Mouse (Mus musculus): ENCODE results near the gene Gm49403. TPM values are rescaled to one million over a fixed set of nuclear protein-coding genes. Genes with fewer than 3 reads are reported as not detected.
"Not testable (repeated sequence)": the region's sequence is repeated elsewhere in the genome, so short reads cannot be mapped to it uniquely, and the experiment has no call there.

The Gm49403 gene
- polyA plus RNA-seq, 1 experiment: not detected

- peak overlapping the region; percentile 44 for H3K27ac ChIP-seq (ENCODE audit: insufficient read depth, low read depth, low read length)
- H3K4me3 ChIP-seq (ENCODE audit: insufficient read depth, low read length): peak overlapping the region; percentile 7; the same call in 1 of the 2 replicates
- H3K4me1 ChIP-seq (ENCODE audit: control insufficient read depth, insufficient read depth, low read length): peaks cover 39% of the 10 kb centered on the region
- peak; percentile 28; the same call in 1 of the 2 replicates for TF ChIP-seq CTCF (IDR thresholded peaks at IDR 0.05; ENCODE audit: low read depth, low read length)
- no peak for TF ChIP-seq POLR2A (IDR thresholded peaks at IDR 0.05; ENCODE audit: borderline replicate concordance, low read depth, low read length)
These were observed 39.2 kb upstream of the Gm49403 start for GRCm38 (mm10) chr19:8844371-8845129.

GRCm38 (mm10) chr19:8848356-8848755 is 35.4 kb upstream of the Gm49403 start:
- TF ChIP-seq CTCF (IDR thresholded peaks at IDR 0.05; ENCODE audit: low read depth, low read length): no peak
- Histone ChIP-seq H3K4me3 (ENCODE audit: insufficient read depth, low read length) (no peak overlapping the region), H3K4me1 (ENCODE audit: control insufficient read depth, insufficient read depth, low read length) (peaks cover 24% of the 10 kb centered on the region), H3K27ac (ENCODE audit: insufficient read depth, low read depth, low read length) (no peak overlapping the region)

- no peak within 1 kb of the TSS for H3K27ac ChIP-seq (ENCODE audit: insufficient read depth, low read depth, low read length)
- TF ChIP-seq POLR2A (IDR thresholded peaks at IDR 0.05; ENCODE audit: borderline replicate concordance, low read depth, low read length): no peak
- TF ChIP-seq CTCF (IDR thresholded peaks at IDR 0.05; ENCODE audit: low read depth, low read length): no peak
- no peak within 1 kb of the TSS for H3K4me3 ChIP-seq (ENCODE audit: insufficient read depth, low read length)
- peaks cover 10% of the 10 kb centered on the region for H3K4me1 ChIP-seq (ENCODE audit: control insufficient read depth, insufficient read depth, low read length)
These were observed 33.3 kb upstream of the Gm49403 start, which contains the start of gene Lrrn4cl for GRCm38 (mm10) chr19:8850402-8850901. Gene Lrrn4cl (plus strand): TSS chr19:8850768.

GRCm38 (mm10) chr19:8851639-8852038 is 32.1 kb upstream of the Gm49403 start:
- no peak overlapping the region for H3K4me3 ChIP-seq (ENCODE audit: insufficient read depth, low read length)
- no peak for TF ChIP-seq POLR2A (IDR thresholded peaks at IDR 0.05; ENCODE audit: borderline replicate concordance, low read depth, low read length)
- TF ChIP-seq CTCF (IDR thresholded peaks at IDR 0.05; ENCODE audit: low read depth, low read length): no peak
- H3K27ac ChIP-seq (ENCODE audit: insufficient read depth, low read depth, low read length): no peak overlapping the region
- peaks cover 15% of the 10 kb centered on the region for H3K4me1 ChIP-seq (ENCODE audit: control insufficient read depth, insufficient read depth, low read length)

GRCm38 (mm10) chr19:8852236-8852928 is 31.3 kb upstream of the Gm49403 start:
- no peak overlapping the region for H3K27ac ChIP-seq (ENCODE audit: insufficient read depth, low read depth, low read length)
- H3K4me1 ChIP-seq (ENCODE audit: control insufficient read depth, insufficient read depth, low read length): peaks cover 15% of the 10 kb centered on the region
- no peak overlapping the region for H3K4me3 ChIP-seq (ENCODE audit: insufficient read depth, low read length)
- TF ChIP-seq POLR2A (IDR thresholded peaks at IDR 0.05; ENCODE audit: borderline replicate concordance, low read depth, low read length): no peak

GRCm38 (mm10) chr19:8853117-8853516 is 30.6 kb upstream of the Gm49403 start:
- peaks cover 15% of the 10 kb centered on the region for H3K4me1 ChIP-seq (ENCODE audit: control insufficient read depth, insufficient read depth, low read length)
- H3K27ac ChIP-seq (ENCODE audit: insufficient read depth, low read depth, low read length): no peak overlapping the region
- TF ChIP-seq CTCF (IDR thresholded peaks at IDR 0.05; ENCODE audit: low read depth, low read length) (no peak), POLR2A (IDR thresholded peaks at IDR 0.05; ENCODE audit: borderline replicate concordance, low read depth, low read length) (no peak)
- H3K4me3 ChIP-seq (ENCODE audit: insufficient read depth, low read length): no peak overlapping the region

- H3K4me1 ChIP-seq (ENCODE audit: control insufficient read depth, insufficient read depth, low read length): peaks cover 5% of the 10 kb centered on the region
These were observed 26.0 kb upstream of the Gm49403 start for GRCm38 (mm10) chr19:8857689-8858088.

GRCm38 (mm10) chr19:8859018-8859417 is 24.7 kb upstream of the Gm49403 start:
- H3K4me1 ChIP-seq (ENCODE audit: control insufficient read depth, insufficient read depth, low read length): peaks cover 7% of the 10 kb centered on the region
- no peak overlapping the region for H3K4me3 ChIP-seq (ENCODE audit: insufficient read depth, low read length)
- no peak overlapping the region for H3K27ac ChIP-seq (ENCODE audit: insufficient read depth, low read depth, low read length)
- no peak for TF ChIP-seq CTCF (IDR thresholded peaks at IDR 0.05; ENCODE audit: low read depth, low read length)
- no peak for TF ChIP-seq POLR2A (IDR thresholded peaks at IDR 0.05; ENCODE audit: borderline replicate concordance, low read depth, low read length)

More at GRCm38 (mm10) chr19:8857689-8858088, 26.0 kb upstream of the Gm49403 start:
- TF ChIP-seq POLR2A (IDR thresholded peaks at IDR 0.05; ENCODE audit: borderline replicate concordance, low read depth, low read length) (no peak), CTCF (IDR thresholded peaks at IDR 0.05; ENCODE audit: low read depth, low read length) (peak; percentile 32; the same call in 1 of the 2 replicates)
- Histone ChIP-seq H3K4me3 (ENCODE audit: insufficient read depth, low read length) (no peak overlapping the region), H3K27ac (ENCODE audit: insufficient read depth, low read depth, low read length) (no peak overlapping the region)

- peaks cover 2% of the 10 kb centered on the region; the same call in 1 of the 2 replicates for H3K4me1 ChIP-seq (ENCODE audit: control insufficient read depth, insufficient read depth, low read length)
- TF ChIP-seq CTCF (IDR thresholded peaks at IDR 0.05; ENCODE audit: low read depth, low read length): no peak
- no peak for TF ChIP-seq POLR2A (IDR thresholded peaks at IDR 0.05; ENCODE audit: borderline replicate concordance, low read depth, low read length)
- no peak overlapping the region for H3K4me3 ChIP-seq (ENCODE audit: insufficient read depth, low read length)
- no peak overlapping the region for H3K27ac ChIP-seq (ENCODE audit: insufficient read depth, low read depth, low read length)
These were observed 19.5 kb upstream of the Gm49403 start for GRCm38 (mm10) chr19:8864265-8864664.

- H3K27ac ChIP-seq (ENCODE audit: insufficient read depth, low read depth, low read length); H3K4me3 ChIP-seq (ENCODE audit: insufficient read depth, low read length): not testable (repeated sequence)
These were observed 13.3 kb upstream of the Gm49403 start for GRCm38 (mm10) chr19:8870381-8870780.

More at GRCm38 (mm10) chr19:8870381-8870780, 13.3 kb upstream of the Gm49403 start:
- H3K4me1 ChIP-seq (ENCODE audit: control insufficient read depth, insufficient read depth, low read length): peaks cover 13% of the 10 kb centered on the region
